In genomic region chr1:176013497-176014268, GRCm38 (mm10) we compare ENCODE assay signal across 17 mouse cellular contexts. TPM values are rescaled to one million over a fixed set of nuclear protein-coding genes. Genes with fewer than 3 reads are reported as not detected.
DNase-seq lines count a peak whose midpoint lies in the region; ATAC-seq lines count a peak whose summit lies in the region.
"Had no signal": no experiment of that assay in that cellular context is flagged by ENCODE, and none has a peak within 500 bp of the region (broad histone marks: within the 10 kb centered on the region; RNA-seq: fewer than 3 reads in every experiment).

No protein-coding gene starts in this region.

- no peak overlapping the region for H3K4me2 ChIP-seq in hindbrain, embryonic 13.5 days
- H3K4me2 ChIP-seq in neural tube, embryonic 11.5 days (ENCODE audit: low read depth): no peak overlapping the region
- H3K4me2 ChIP-seq: liver, embryonic 11.5 days; lung, embryonic 15.5 days had no signal

- peak; percentile 31 for DNase-seq in heart, embryonic 10.5 days (ENCODE audit: low spot score)
- DNase-seq in heart, postnatal 36 days: no peak
- DNase-seq in embryo, embryonic 9.5 days (ENCODE audit: extremely low spot score): peak; percentile 27
- DNase-seq in neural tube, embryonic 11.5 days (ENCODE audit: low spot score): peak; percentile 27
- no peak for DNase-seq in gastrocnemius, postnatal 36 days
- no peak for DNase-seq in kidney, postnatal 36 days
- DNase-seq: adrenal gland, adult 2 months; cerebellum, postnatal 10 days; kidney, postnatal 10 days; right cerebral cortex, postnatal 14 days had no signal

- WGBS in heart, embryonic 10.5 days: 64% methylated on average over 3 of the region's 3 CpGs
- WGBS in hindbrain, embryonic 13.5 days: 7% methylated on average over 3 of the region's 3 CpGs
- WGBS in neural tube, embryonic 11.5 days: 28% methylated on average over 3 of the region's 3 CpGs

- 0 out of 2 replicates have a peak, but pooled peaks have one; percentile 47 for ATAC-seq in hindbrain, embryonic 13.5 days (ENCODE audit: low FRiP score)
- ATAC-seq in neural tube, embryonic 11.5 days (ENCODE audit: insufficient read depth, low FRiP score, low TSS enrichment): peak; percentile 79
- no peak for ATAC-seq in monocyte, adult 5-6 weeks (replicated peaks; ENCODE audit: insufficient number of reproducible peaks, low FRiP score, low TSS enrichment, poor library complexity, severe bottlenecking)
- ATAC-seq: intestine, embryonic 16.5 days; Patski had no signal

- no peaks in the 10 kb centered on the region for H3K9me3 ChIP-seq in heart, embryonic 10.5 days
- no peaks in the 10 kb centered on the region for H3K9me3 ChIP-seq in hindbrain, embryonic 13.5 days
- H3K9me3 ChIP-seq in neural tube, embryonic 11.5 days (ENCODE audit: control insufficient read depth, low read length): no peaks in the 10 kb centered on the region
- H3K9me3 ChIP-seq: lung, embryonic 15.5 days had no signal

- no peak overlapping the region for H3K4me3 ChIP-seq in heart, embryonic 10.5 days
- H3K4me3 ChIP-seq in hindbrain, embryonic 13.5 days: no peak overlapping the region
- H3K4me3 ChIP-seq in neural tube, embryonic 11.5 days (ENCODE audit: low read depth, low read length): no peak overlapping the region
- H3K4me3 ChIP-seq: lung, embryonic 15.5 days had no signal

- no peak overlapping the region for H3K27ac ChIP-seq in heart, embryonic 10.5 days
- H3K27ac ChIP-seq in hindbrain, embryonic 13.5 days: peak overlapping the region; percentile 44; the same call in 1 of the 2 replicates
- H3K27ac ChIP-seq in neural tube, embryonic 11.5 days (ENCODE audit: low read depth, low read length): no peak overlapping the region
- H3K27ac ChIP-seq: lung, embryonic 15.5 days had no signal

- H3K9ac ChIP-seq in hindbrain, embryonic 13.5 days: no peak overlapping the region
- no peak overlapping the region for H3K9ac ChIP-seq in neural tube, embryonic 11.5 days (ENCODE audit: low read length)
- H3K9ac ChIP-seq: lung, embryonic 15.5 days had no signal

- intact Hi-C loops in heart, postnatal 36 days (cut with DNase I): no loop called here
- intact Hi-C loops in gastrocnemius, postnatal 36 days (cut with DNase I): no loop called here

- no peaks in the 10 kb centered on the region for H3K36me3 ChIP-seq in heart, embryonic 10.5 days
- H3K36me3 ChIP-seq in hindbrain, embryonic 13.5 days: no peaks in the 10 kb centered on the region
- H3K36me3 ChIP-seq in neural tube, embryonic 11.5 days (ENCODE audit: control insufficient read depth, insufficient read depth, low read length): no peaks in the 10 kb centered on the region
- H3K36me3 ChIP-seq: lung, embryonic 15.5 days had no signal

- no peaks in the 10 kb centered on the region for H3K4me1 ChIP-seq in heart, embryonic 10.5 days
- H3K4me1 ChIP-seq in hindbrain, embryonic 13.5 days (replicated peaks): peaks cover 18% of the 10 kb centered on the region
- 0 out of 2 replicates have a peak, but pooled peaks cover 3% of the 10 kb centered on the region for H3K4me1 ChIP-seq in neural tube, embryonic 11.5 days (ENCODE audit: control insufficient read depth, insufficient read depth, low read length)
- H3K4me1 ChIP-seq: lung, embryonic 15.5 days had no signal

- no peaks in the 10 kb centered on the region for H3K27me3 ChIP-seq in heart, embryonic 10.5 days (ENCODE audit: insufficient read depth, poor library complexity, severe bottlenecking)
- H3K27me3 ChIP-seq in hindbrain, embryonic 13.5 days: 0 out of 2 replicates have a peak, but pooled peaks cover 2% of the 10 kb centered on the region
- H3K27me3 ChIP-seq in neural tube, embryonic 11.5 days (ENCODE audit: control insufficient read depth, insufficient read depth, low read length): no peaks in the 10 kb centered on the region
- H3K27me3 ChIP-seq: lung, embryonic 15.5 days had no signal

RNA-seq across cellular contexts. Expression of gene Rbm8a2, which starts 34.8 kb away (rescaled TPM):
- polyA plus RNA-seq in heart, embryonic 10.5 days (2016; fragmentation: Nextera tagmentation; extraction: Ambion mirVana): 0.34 and 0.72 TPM in 2 replicates
- not detected for total RNA-seq in heart, postnatal 36 days (2021)
- 0.53 and 1.2 TPM in 2 replicates for polyA plus RNA-seq in hindbrain, embryonic 13.5 days (2015; fragmentation: Nextera tagmentation; extraction: Ambion mirVana)
- 0.68 and 0.82 TPM in 2 replicates for polyA plus RNA-seq in neural tube, embryonic 11.5 days (2014; fragmentation: Nextera tagmentation; extraction: Ambion mirVana)
- total RNA-seq in gastrocnemius, postnatal 36 days (2021): not detected
- total RNA-seq in monocyte, adult 5-6 weeks (2017): 0.19 TPM in 1 of 3 replicates, not detected in the others
- total RNA-seq: adrenal gland, adult 2 months; layer of hippocampus, postnatal 25 days had no signal
- polyA plus RNA-seq: adrenal gland, adult 2 months had no signal

Comparison
In these comparisons a context has a peak if more than half of its experiments do, and no peak if none do; other contexts are left out.
1. DNase-seq: peak in heart, embryonic 10.5 days (single experiment), embryo, embryonic 9.5 days (single experiment) and neural tube, embryonic 11.5 days (single experiment); none in heart, postnatal 36 days (0 of 2), gastrocnemius, postnatal 36 days (0 of 2) and kidney, postnatal 36 days (0 of 2).